Mouse (Mus musculus): ENCODE measurements around the gene Hnf1a.

DNA sequence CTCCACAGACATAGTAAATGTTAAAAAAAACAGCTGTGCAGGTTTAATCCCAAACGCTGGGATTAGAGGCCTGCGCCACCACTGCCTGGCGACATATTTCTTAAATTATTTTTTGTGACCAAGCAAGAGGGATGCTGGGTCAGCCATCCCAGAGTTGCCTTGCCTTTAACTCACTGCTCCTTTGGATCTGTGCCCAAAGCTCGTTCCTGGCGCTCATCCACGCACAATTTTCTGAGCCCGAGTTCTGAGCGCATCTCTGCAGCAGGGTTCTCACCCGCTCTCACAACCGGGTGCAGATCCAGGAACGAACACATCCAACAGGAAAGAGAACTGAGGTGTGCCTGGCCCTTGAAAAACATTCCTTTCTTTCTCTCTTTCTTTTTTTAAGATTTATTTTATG is 7.6 kb upstream of the Hnf1a start:
- TF ChIP-seq TAL1 (IDR thresholded peaks at IDR 0.05; ENCODE audit: low read length) (no peak), GATA1 (IDR thresholded peaks at IDR 0.05; ENCODE audit: low read length) (no peak)

All from erythroblast, embryonic 14.5 days (primary cell).